Mouse (Mus musculus) left cerebral cortex, adult 11 months (tissue): ENCODE data around the gene Ccdc181.

Experiments used
- DNase-seq: peaks from one replicate; pipeline ENCODE4 v3.0.0; 2022; ENCODE audit warnings: low spot score

Gene Ccdc181

DNA sequence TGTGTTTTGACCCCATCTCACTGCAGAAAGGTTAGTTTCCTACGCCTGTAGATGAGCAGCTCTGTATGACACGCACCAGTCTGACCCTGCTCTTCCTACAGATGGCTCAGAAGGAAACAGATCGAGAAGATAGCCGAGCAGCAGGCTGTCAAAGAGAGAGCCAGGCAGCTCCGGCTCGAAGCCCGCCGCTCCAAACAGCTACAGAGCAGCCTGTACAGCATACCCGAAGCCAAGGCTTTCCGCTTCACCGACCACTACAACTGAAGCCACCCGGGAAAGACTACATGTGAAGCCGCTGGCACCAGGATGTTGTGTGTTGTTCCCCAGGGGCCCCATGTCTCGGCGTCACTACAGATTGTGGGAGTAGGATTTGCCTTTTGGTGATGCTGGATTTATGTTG lies 12.0 kb downstream of the Ccdc181 start:
- DNase-seq, result no peak

DNA sequence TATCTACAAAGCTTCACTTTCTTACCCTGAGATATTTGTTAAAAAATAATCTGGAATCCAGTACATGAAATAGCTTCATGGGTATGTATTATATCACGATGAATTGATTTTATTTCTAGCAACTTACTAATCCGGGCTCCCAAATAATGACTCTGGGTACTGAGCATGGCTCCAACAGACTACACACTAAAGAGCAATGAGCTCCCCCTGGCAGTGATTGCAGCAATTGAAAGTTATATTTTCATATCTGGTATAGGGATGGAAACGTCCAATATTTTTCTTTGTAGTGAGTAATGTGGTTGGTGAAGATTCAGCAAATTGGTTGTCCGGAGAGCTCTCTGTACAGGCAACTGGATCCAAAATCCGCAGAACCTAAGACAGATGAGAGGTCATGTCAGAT lies 16.7 kb downstream of the Ccdc181 start:
- DNase-seq, result no peak

DNA sequence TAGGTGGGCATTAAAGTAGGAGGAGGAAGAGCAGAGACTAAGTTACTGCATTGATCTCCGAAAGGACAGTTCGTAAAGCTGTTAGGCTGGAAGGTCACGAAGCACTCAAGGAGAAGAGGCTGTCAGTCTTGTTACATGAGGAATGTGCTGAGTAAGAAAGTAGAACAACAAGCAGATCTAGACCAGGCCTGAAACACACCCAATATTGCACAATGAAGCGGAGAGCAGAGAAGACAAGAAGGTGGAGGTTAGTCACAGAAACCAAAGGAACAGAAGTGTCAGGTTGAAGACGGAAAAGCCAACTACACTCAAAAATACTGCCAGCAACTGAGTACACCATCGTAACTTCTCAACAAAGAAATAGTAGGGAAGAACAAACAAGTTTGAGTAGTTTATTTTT lies 18.7 kb downstream of the Ccdc181 start:
- no peak for DNase-seq

DNA sequence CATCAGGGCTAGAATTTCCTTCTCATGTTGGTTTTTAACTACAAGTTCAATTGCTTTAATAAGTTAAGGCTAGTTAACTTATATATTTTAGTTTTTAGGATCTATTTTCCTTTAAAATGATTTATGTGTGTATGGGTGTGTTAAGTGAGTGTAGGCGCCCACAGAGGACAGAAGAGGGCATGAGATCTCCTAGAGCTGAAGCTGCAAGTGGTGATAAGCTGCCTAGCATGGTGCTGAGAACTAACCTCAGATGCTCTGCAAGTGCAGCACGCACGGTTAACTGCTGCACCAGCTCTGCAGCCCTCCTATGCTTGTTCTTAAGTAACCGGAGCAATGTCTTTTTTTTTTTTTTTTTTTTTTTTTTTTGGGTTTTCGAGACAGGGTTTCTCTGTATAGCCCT lies 21.1 kb downstream of the Ccdc181 start:
- no peak for DNase-seq

DNA sequence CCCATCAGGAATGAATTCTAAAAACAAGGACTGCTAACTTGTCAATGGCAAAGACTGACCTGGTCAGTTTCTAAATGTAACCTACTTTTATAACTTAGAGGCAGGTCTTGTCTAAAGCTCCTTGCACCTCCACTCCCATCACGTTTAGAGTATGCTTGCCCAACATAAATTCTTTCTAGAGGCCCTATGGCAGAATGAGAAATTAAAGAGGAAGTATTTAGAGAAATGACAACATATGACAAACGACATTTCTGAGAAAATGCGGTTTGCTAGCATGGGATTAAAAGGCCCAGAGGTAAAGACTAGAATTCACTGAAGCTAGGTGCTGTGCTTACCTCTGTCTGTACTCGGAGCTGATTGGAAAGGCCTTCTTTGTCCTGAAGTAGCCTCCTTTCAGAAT lies 26.6 kb downstream of the Ccdc181 start:
- no peak for DNase-seq

DNA sequence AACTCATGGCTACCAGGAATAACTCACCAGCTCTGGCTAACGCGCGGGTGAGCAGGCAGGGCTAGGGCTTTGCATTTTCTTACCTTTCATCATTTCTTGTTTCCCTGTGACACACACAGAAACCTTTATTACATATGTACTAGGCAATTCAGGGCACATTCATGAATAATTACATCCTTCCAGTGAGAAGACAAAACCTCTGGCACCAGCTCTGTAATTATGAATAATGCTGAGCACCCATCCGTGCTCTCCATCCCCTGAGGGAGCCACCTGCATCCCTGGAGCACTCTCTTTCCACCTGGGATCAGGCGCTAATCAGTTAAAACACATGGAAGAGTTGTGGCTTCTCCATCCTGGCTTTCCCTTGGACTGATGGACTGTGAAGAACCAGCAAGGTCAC lies 28.4 kb downstream of the Ccdc181 start, which contains the start of gene Nme7:
TSS of gene Nme7 (plus strand) at position 301 of the 400 bp plus-strand sequence.
- DNase-seq, result no peak

DNA sequence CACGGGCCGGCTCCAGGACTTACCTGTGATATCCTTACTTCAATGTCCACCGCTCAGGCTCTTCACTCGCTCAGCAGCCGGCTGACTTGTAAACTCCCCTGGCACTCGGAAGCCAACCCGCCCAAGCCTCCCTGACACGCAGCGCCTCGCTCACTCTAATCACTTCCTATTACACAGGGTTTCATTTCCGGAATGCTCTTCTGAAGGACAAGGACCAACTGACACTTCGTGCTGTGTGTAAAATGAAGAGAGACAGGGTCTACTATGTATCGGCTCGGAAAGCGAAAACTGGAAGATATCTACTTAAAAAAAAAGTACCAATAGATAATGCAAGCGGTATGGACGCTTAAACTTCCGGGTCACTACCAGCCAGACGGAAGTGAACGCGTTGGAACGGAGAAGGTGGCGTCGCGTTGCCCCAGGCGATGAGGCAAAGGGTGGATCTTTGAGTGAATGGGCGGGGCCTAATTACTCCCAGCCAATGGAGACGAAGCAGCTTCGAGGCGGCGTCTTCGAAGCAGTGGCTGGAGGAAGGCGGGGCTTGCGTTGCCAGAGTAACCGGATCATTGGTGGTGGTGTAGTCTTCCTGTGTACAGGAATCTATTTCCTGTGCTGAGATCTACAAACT lies 31.9 kb downstream of the Ccdc181 start, which contains the start of gene Blzf1:
TSS of gene Blzf1 (minus strand) at position 366 of the 628 bp plus-strand sequence.
- peak; percentile 97 for DNase-seq

DNA sequence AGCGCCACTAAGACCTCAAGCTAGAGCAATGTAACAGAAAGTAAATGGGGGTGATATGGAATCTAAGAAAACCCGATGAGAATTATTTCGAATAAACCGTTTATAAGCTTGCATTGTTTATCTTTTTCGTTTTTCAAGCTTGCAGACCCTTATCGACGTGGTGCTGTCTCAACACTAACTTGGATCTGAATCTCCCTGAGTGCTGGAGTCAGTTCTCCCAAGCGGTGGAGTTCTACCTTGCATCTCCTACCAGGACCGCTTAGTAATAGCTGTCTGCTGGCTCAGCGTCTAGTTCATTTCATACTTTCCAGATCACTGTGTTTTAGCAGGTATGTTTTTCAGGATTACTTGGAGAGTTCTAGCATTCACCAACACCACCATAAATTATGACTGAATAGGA lies 32.5 kb downstream of the Ccdc181 start:
- DNase-seq, result no peak

DNA sequence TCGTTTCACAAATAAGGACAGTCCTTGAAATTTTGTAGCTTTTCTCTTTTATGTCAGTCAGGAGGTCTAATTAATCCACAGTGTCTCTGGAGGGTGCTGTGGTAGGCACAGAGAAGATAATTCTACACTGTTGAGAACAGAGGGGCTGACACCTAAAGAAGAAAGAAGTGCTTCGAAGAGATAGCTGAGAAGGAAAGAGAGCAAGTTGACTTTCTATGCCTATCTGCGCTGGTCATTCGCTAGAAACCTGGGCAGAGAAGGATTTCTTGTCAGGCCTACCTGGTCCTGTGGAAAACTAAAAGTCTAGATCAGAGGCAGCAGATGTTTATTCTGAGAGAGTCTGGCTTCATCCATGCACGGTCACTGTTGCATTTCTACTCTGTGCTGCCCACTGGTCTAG lies 38.7 kb downstream of the Ccdc181 start:
- no peak for DNase-seq

DNA sequence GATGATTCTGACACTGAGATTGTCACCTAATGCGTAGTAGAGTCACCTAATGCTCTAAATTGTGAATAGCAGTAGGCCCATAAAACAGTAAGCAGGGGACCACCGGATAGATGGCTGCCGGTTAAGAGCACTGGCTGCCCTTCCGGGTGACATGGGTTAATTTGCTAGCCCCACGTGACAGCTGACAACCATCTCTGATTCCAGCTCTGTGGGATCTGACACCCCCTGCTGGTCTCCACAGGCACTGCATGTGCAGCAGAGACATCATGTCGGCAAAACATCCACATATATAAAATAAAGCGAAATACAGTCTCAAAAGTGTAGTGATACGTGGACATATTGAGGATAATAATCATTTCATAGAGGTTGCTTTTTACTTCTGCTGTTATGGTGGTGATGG lies 39.9 kb downstream of the Ccdc181 start:
- no peak for DNase-seq

DNA sequence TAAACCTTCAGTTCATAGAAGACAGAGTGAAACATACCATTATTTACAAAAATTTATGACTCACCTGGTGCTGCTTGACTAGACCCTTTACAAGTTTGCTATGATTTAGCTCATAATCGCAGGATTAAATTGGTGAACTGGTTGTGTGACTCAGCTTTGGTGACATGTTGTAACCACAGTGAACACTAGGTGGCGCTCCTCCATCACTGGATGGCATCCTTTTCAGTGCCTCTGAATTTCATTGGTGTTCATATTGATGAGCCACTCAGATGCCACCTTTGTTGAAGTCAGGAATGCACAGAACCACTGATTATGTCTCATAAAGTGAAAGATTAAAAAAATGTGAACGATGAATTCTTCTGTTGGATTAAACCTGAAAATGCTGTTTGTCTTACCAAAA lies 41.3 kb downstream of the Ccdc181 start:
- no peak for DNase-seq

DNA sequence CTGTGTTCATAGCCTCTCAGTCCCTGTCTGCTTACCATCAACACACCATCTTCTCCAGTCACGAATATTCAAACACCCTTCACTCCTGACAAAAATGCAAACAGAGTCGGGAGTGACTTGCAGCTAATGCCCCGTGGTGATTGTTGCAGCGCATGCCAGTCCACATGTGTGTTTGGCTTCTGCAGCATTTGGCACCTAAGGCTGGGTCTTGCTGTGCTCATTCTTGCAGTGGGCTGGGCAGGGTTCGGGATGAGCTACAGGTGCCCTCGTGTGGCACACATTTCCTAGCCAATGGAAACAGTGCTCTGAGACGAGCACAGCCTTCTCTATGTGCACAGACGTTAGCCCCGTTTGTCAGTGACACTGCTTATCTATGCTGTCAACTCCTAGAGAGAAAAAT lies 41.9 kb downstream of the Ccdc181 start:
- no peak for DNase-seq

DNA sequence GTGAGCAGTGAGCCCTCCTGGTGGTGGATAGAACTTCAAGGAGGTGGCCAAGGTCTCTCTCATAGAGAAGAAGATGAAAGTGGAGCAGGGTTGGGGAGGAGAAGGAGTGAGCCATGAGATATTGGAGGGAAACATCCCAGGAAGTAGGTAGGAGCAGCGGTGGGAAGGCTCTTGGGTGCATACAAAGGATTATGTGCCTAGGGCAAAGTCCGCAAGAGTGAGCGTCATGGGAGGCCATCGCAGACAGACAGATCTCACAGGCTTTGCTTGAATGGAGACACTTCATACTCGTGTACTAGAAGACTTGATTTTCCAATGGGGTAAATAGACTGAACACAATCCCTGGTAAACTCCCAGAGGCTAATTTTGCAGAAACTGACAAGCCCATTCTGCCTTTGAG lies 43.1 kb downstream of the Ccdc181 start:
- DNase-seq, result no peak

DNA sequence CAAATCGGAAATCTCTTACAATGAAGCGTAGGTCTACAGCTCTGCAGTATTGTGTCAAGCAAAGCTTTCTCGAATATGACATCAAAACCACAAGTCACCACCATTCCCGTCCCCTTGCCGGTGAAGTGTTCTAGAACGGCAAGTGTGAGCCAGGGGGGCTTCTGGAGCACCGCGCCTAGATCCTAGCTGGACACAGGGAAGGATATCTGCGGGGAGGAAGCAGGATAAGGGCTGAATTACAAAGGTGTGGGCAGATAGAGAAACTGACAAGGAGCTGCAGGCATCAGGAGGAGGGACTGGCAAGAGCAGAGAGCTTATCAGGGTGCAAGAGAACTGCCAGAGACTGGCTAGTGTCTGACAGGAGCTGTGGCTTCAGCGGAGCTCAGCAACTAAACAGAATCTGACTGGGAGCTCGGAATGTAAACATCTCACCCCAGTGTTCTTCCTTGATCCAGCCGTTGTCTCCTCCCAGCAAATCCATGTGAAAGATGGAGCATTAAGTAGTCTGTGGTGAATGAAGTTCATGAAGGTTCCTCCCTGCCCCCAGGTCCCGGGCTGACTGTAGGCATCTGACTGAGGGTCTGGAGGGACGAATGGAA lies 44.3 kb downstream of the Ccdc181 start:
- no peak for DNase-seq

DNA sequence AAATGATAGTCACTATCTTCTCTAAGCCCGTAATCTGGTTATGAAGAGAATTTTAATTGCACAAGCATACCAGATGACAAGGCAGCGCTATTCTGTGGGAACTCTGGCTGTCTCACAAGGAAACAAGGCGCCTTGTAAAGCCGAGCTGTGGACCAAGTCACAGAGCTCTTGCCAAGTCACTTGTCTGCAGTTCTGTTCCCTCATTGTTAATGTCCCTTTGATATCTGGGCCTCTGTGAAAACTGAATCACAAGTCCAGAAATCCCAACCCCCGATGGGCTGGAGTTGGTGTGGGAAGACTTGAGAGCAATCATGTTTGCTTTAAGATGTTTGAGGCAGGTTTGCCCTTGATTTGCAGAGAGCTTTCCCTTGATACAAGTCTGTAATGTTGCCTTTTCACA lies 45.3 kb downstream of the Ccdc181 start:
- DNase-seq, result no peak

DNA sequence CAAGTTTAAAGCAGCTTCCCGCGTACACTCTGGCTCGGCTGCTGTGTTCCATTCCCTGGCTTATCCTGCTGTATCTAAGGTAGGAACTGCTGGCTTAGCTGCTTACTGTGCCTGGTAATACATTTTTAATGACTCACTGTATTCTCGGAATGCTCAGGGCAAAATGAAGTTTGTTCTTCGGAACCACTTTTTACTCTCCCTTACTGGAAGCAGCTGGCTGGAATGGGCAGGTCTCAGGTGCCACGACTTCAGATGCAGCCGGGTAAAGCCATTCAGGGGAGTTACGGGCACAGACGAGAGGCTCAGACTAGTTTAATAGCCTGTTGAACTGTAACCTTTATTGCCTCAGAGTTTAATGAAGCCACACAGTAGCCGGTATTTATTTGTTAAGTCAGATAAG lies 46.0 kb downstream of the Ccdc181 start:
- no peak for DNase-seq

DNA sequence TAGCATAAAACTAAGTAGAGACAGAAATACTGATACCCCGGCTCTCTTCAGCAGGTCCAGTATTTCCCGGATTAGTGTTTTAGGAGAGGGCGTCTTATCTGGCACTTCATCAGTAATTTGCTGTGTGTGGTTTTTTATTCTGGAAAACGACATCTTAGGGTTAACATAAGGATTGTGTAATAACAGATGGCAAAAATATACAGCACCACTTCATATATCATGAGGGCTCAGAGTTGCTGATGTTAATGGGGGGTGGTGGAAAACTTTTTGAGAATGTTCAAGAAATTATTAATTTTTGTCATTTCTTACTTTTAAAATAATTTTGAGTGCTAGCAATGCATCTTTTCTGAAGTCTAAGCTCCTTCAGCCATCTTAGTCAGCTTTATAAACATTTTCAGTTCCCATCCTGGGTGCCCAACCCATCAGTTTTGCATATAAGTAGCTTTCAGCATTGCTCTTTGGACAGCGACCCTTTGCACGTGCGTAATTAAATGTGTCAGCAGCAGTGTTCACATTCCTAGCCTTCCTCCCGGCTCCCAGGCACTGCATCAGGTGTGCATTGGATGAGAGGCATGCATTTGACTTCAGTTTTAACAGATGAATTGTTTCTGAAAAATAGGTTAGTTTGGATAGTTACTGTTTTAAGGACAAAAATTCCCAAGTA lies 47.7 kb downstream of the Ccdc181 start:
- DNase-seq, result no peak

DNA sequence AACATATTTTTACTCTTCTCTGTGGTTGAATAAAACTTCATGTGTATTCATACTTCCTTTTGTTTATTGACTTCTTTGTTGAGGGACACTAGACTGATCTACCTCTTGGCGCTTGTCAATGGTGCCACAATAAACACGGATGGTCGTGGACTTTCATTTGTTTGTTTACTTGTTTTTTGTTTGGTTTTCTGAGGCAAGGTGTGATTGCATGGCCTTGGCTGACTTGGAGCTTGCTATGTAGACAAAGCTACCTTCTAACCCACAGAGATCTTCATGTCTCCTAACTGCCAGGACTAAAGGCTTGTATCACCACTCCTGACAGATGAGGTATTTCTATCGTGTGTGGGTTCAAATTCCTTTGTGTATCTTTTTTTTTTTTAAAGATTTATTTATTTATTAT lies 48.8 kb downstream of the Ccdc181 start:
- no peak for DNase-seq

DNA sequence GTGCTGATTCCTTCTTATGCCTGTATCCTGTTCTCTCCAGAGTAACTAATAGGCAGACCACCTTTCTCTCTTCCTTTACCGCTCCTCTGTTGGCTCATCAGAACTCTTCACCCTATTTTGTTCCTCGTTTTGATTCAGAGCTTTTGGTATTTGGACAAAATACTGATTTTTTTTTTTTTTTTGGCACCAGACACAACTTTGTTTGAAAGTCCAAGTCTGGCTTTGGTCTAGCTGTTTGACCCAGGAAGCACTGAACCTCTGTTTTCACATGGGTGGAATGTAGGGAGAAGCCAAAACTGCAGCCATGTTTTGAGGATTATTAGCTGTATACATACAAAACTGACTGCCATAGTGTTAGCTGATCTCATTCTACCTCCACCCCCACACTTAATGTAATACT lies 49.5 kb downstream of the Ccdc181 start:
- no peak for DNase-seq

DNA sequence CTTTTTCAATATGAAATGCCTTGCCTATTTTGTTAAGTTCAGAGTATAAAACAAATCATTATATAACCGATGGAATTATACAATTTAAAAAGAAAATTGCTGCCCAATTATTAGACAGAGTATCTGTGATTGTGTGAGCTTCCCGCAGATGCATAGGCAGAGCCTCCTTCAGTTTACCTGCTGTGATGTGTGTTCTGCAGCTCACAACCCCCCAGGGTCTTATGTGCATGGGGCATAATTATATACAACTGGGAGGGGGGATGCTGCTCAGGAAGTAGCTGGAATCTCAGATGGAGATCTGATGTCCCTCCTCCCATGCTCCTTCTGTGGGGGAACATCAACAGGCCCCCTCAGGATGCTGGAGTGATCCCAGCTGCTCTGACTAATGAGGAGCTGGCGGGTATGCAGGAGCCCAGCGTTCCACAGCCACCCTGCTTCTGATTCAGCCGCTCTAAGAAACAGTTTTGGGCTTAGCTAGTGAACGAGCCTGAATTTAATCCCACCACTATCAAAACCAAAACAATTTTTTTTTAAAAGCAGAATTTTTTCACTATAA lies 51.3 kb downstream of the Ccdc181 start:
- no peak for DNase-seq

DNA sequence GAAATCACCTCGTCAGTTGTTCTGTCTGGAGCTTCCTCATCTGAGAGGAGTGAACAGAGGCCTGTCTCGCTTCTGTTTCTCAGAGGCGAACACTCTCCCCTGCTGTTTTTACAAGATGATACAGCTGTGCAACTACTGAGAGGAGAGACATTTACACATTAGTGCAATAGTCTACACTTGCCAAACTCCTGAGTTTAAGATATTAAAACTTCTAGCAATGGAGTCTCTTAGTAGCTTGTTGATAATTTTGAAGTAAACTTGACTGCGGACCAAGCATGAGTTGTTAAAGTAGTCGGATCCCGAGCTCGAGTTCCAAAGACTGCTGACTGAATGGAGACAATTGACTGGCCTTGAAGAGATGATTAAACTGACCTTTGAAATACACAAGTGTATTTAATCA lies 52.4 kb downstream of the Ccdc181 start:
- no peak for DNase-seq

DNA sequence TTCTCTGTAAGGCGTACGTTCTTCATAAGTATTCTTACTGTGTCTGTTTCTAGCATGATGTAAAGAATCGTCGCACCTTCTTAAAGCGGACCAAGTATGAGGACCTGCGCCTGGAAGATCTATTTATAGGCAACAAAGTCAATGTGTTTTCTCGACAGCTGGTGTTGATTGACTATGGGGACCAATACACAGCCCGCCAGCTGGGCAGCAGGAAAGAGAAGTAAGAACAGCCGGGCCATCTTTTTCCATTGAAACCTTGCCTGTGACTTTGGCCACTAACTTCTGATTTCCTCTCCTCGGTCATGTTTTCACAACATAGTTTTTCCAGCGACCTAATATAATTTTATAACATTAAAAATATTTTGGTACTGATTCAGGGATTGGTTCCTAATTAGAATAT lies 57.2 kb downstream of the Ccdc181 start:
- no peak for DNase-seq

DNA sequence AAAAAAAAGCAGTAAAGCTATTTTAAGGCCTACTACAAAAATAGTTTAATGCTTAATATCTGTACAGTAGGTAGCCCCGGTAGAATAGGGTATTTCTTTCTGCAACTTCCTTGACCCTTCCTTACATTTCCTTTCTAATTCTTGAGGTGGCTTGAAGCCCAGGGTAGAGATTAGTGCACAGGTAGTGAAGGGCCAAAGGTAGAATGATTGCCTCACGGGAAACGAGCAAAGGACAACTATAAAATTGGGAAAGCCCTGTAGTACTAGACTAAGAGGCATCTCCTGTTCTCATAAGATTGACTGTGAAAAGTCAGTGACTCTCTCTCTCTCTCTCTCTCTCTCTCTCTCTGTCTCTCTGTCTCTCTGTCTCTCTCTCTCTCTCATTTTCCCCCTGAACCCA lies 60.0 kb downstream of the Ccdc181 start:
- no peak for DNase-seq
